Mouse (Mus musculus) lung, adult 2 months (tissue): ENCODE data around the gene Gm973.

ENCODE experiments used
- CTCF ChIP-seq: fragments of 200-500 bp; IDR thresholded peaks from 2 replicates; pipeline ENCODE4 v1.5.1; 2011; ENCODE audit warnings: mild to moderate bottlenecking, low read length, control low read depth; ENCODE audit not compliant: insufficient read depth
- POLR2A ChIP-seq: fragments of 200-500 bp; IDR thresholded peaks from 2 replicates; pipeline ENCODE4 v1.6.1; 2011; ENCODE audit warnings: low read depth, mild to moderate bottlenecking, control low read depth, low read length, borderline replicate concordance; ENCODE audit errors: extremely low read depth

- TF ChIP-seq CTCF (no peak), POLR2A (no peak)
These were observed 54.7 kb downstream of the Gm973 start for GRCm38 (mm10) chr1:59570767-59571166.
